Mouse (Mus musculus) liver, adult 2 months (tissue): ENCODE data around the gene Gm20388. TPM values are rescaled to one million over a fixed set of nuclear protein-coding genes. Genes with fewer than 3 reads are reported as not detected.

Experiments
- DNase-seq: peaks from one replicate; pipeline ENCODE4 v3.0.0-alpha.2; 2011; ENCODE audit warnings: low read depth, low spot score; ENCODE audit errors: extremely low read depth
- H3K27ac ChIP-seq: fragments of 200-500 bp; replicated peaks from 2 replicates; pipeline ENCODE4 v1.5.1; 2012; ENCODE audit warnings: low read depth, mild to moderate bottlenecking, control low read depth, inconsistent platforms, low read length; ENCODE audit not compliant: insufficient read depth
- H3K27me3 ChIP-seq: fragments of 200-500 bp; 2 replicates; pipeline ENCODE4 v1.6.1; 2012; ENCODE audit warnings: mild to moderate bottlenecking, moderate library complexity, low read length, inconsistent platforms; ENCODE audit not compliant: control insufficient read depth, insufficient read depth
- H3K36me3 ChIP-seq: fragments of 200-500 bp; 2 replicates; pipeline ENCODE4 v1.6.1; 2012; ENCODE audit warnings: low read length, inconsistent platforms; ENCODE audit not compliant: control insufficient read depth, insufficient read depth
- H3K4me1 ChIP-seq: fragments of 200-500 bp; 2 replicates; pipeline ENCODE4 v1.6.1; 2011; ENCODE audit warnings: low read length; ENCODE audit not compliant: control insufficient read depth, insufficient read depth
- H3K4me3 ChIP-seq: fragments of 200-500 bp; 2 replicates; pipeline ENCODE4 v1.5.1; 2011; ENCODE audit warnings: low read depth, mild to moderate bottlenecking, control low read depth, low read length, moderate library complexity; ENCODE audit not compliant: insufficient read depth
- H3K79me2 ChIP-seq: fragments of 200-500 bp; 2 replicates; pipeline ENCODE4 v1.6.1; 2012; ENCODE audit warnings: inconsistent platforms, mild to moderate bottlenecking, low read length, moderate library complexity; ENCODE audit not compliant: control insufficient read depth, insufficient read depth
- H3K9ac ChIP-seq: fragments of 200-500 bp; 2 replicates; pipeline ENCODE4 v1.6.1; 2012; ENCODE audit warnings: low read depth, mild to moderate bottlenecking, control low read depth, inconsistent platforms, low read length
- CTCF ChIP-seq: fragments of 200-500 bp; IDR thresholded peaks from 2 replicates; pipeline ENCODE4 v1.5.1; 2011; ENCODE audit warnings: low read depth, low read length, control low read depth
- POLR2A ChIP-seq: fragments of 200-500 bp; IDR thresholded peaks from 2 replicates; pipeline ENCODE4 v1.6.1; 2011; ENCODE audit warnings: low read length, control low read depth; ENCODE audit not compliant: insufficient read depth; ENCODE audit errors: extremely low read depth
- WGBS: fragments of 180-500 bp; shearing (Covaris S2); methylation state at CpG from one replicate; pipeline ENCODE4 v1.1.7; 2018; 5-methylcytosine and 5-hydroxymethylcytosine counted together
- polyA plus RNA-seq: library from polyadenylated mRNA; depleted of rRNA; stranded (reverse); fragments of >200 nt; gene quantifications from 2 replicates; pipeline ENCODE4 v1.2.3, GENCODE M21; 2012
- total RNA-seq: library from RNA; depleted of rRNA; stranded (reverse); fragments of >200 nt; gene quantifications from 2 replicates; pipeline ENCODE4 v1.2.3, GENCODE M21; 2014

Gene Gm20388
- total and polyA plus RNA-seq, 2 experiments: 6.4 to 19.9 TPM

DNA sequence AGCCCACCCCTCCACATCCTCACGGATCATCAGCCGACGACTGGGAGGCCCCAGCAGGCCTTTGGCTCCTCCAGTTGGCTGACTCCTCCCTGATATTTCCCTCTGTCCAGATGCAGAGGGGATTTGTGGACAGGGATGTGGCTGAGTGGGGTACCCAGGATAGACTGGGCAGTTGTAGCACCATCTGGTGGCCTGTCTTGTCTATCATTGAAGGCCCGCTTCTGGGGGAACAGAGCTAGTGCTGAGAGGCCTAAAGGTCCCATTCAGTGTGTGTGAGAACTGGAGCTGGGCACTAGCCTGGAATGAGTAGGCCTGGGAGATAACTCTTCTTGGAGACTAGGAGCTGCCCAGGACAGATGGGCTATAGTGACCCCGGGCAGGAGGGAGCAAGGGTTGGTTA lies 3321.1 kb downstream of the Gm20388 start:
- DNase-seq: peak; percentile 24
- no peak overlapping the region for H3K9ac ChIP-seq
- no peaks in the 10 kb centered on the region for H3K36me3 ChIP-seq
- no peaks in the 10 kb centered on the region for H3K27me3 ChIP-seq
- WGBS: 39% methylated on average over 5 of the region's 5 CpGs
- peaks cover 5% of the 10 kb centered on the region; the same call in 1 of the 2 replicates for H3K79me2 ChIP-seq
- no peak for TF ChIP-seq POLR2A
- TF ChIP-seq CTCF: peak; percentile 28
- H3K4me1 ChIP-seq: peaks cover 14% of the 10 kb centered on the region
- no peak overlapping the region for H3K4me3 ChIP-seq
- no peak overlapping the region for H3K27ac ChIP-seq

- H3K4me3 ChIP-seq: no peak overlapping the region
- no peak overlapping the region for H3K27ac ChIP-seq
- WGBS: 45% methylated on average over 7 of the region's 7 CpGs
- TF ChIP-seq CTCF: no peak
- H3K79me2 ChIP-seq: peaks cover 5% of the 10 kb centered on the region; the same call in 1 of the 2 replicates
- no peaks in the 10 kb centered on the region for H3K27me3 ChIP-seq
- H3K36me3 ChIP-seq: no peaks in the 10 kb centered on the region
- no peak overlapping the region for H3K9ac ChIP-seq
- H3K4me1 ChIP-seq: peaks cover 17% of the 10 kb centered on the region
- peak; percentile 19 for DNase-seq
Observed at GRCm38 (mm10) chr8:123232553-123232952, 3321.9 kb downstream of the Gm20388 start.

GRCm38 (mm10) chr8:123233300-123233699 lies 3322.7 kb downstream of the Gm20388 start:
- H3K9ac ChIP-seq: no peak overlapping the region
- TF ChIP-seq CTCF (no peak), POLR2A (no peak)
- H3K4me3 ChIP-seq: no peak overlapping the region
- H3K27me3 ChIP-seq: no peaks in the 10 kb centered on the region
- peaks cover 17% of the 10 kb centered on the region for H3K4me1 ChIP-seq
- DNase-seq: no peak
- H3K79me2 ChIP-seq: peaks cover 5% of the 10 kb centered on the region; the same call in 1 of the 2 replicates
- WGBS: 76% methylated on average over 13 of the region's 13 CpGs
- no peaks in the 10 kb centered on the region for H3K36me3 ChIP-seq
- no peak overlapping the region for H3K27ac ChIP-seq

DNA sequence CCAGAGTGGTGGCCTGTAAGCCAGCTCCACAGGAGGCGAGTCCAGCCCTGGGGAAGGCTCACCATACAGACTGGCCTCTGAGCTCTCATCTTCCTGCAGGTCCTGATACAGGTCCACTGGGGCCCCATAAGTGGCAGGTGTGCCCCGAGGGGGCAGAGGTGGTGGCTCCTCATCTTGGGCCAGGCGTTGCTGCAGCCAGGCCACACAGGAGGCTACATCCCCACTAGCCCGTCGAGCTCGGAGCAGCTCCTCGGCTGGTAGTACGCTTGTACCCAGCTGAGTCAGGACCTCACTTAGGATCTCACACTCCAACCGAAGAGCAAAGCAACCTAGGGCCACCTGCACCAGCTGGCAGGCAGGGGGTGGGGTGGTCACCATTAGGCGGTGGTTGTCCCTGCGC lies 3323.1 kb downstream of the Gm20388 start:
- WGBS: 80% methylated on average over 11 of the region's 11 CpGs
- H3K4me3 ChIP-seq: no peak overlapping the region
- peaks cover 5% of the 10 kb centered on the region; the same call in 1 of the 2 replicates for H3K79me2 ChIP-seq
- DNase-seq: no peak
- no peak overlapping the region for H3K27ac ChIP-seq
- peaks cover 17% of the 10 kb centered on the region for H3K4me1 ChIP-seq
- TF ChIP-seq CTCF: no peak
- no peak for TF ChIP-seq POLR2A
- no peaks in the 10 kb centered on the region for H3K36me3 ChIP-seq
- peak overlapping the region; percentile 7; the same call in 1 of the 2 replicates for H3K9ac ChIP-seq
- H3K27me3 ChIP-seq: no peaks in the 10 kb centered on the region

- peaks cover 5% of the 10 kb centered on the region; the same call in 1 of the 2 replicates for H3K79me2 ChIP-seq
- WGBS: 17% methylated on average over 13 of the region's 13 CpGs
- H3K4me1 ChIP-seq: peaks cover 17% of the 10 kb centered on the region
- H3K9ac ChIP-seq: peak overlapping the region; percentile 86
- H3K4me3 ChIP-seq: peak overlapping the region; percentile 79
- TF ChIP-seq CTCF: no peak
- TF ChIP-seq POLR2A: no peak
- peak; percentile 13 for DNase-seq
- peak overlapping the region; percentile 91 for H3K27ac ChIP-seq
- H3K27me3 ChIP-seq: no peaks in the 10 kb centered on the region
- H3K36me3 ChIP-seq: no peaks in the 10 kb centered on the region
Observed at GRCm38 (mm10) chr8:123234918-123235519, 3324.4 kb downstream of the Gm20388 start.
